Mouse (Mus musculus) hindbrain, embryonic 12.5 days (tissue): ENCODE results near the gene Tbc1d13. TPM values are rescaled to one million over a fixed set of nuclear protein-coding genes. Genes with fewer than 3 reads are reported as not detected.
"Not testable (repeated sequence)": the region's sequence is repeated elsewhere in the genome, so short reads cannot be mapped to it uniquely, and the experiment has no call there.

Source experiments
- ATAC-seq: fragments of 200-750 bp; cut with Nextera tagmentation; 2 replicates; pipeline ENCODE4 v1.8.0; 2017; ENCODE audit warnings: moderate TSS enrichment; ENCODE audit not compliant: low FRiP score
- H3K27ac ChIP-seq: fragments of 300-500 bp; sonication (generic); 2 replicates; pipeline ENCODE4 v1.5.1; 2016; ENCODE audit warnings: mild to moderate bottlenecking
- H3K27me3 ChIP-seq: fragments of 300-500 bp; sonication (generic); 2 replicates; pipeline ENCODE4 v1.6.1; 2016; ENCODE audit warnings: mild to moderate bottlenecking
- H3K36me3 ChIP-seq: fragments of 300-500 bp; sonication (generic); 2 replicates; pipeline ENCODE4 v1.6.1; 2016; ENCODE audit warnings: mild to moderate bottlenecking
- H3K4me1 ChIP-seq: fragments of 300-500 bp; sonication (generic); 2 replicates; pipeline ENCODE4 v1.6.1; 2016
- H3K4me2 ChIP-seq: fragments of 300-500 bp; sonication (generic); replicated peaks from 2 replicates; pipeline ENCODE4 v1.6.1; 2016; ENCODE audit warnings: mild to moderate bottlenecking
- H3K4me3 ChIP-seq: fragments of 300-500 bp; sonication (generic); 2 replicates; pipeline ENCODE4 v1.5.1; 2016; ENCODE audit warnings: mild to moderate bottlenecking
- H3K9ac ChIP-seq: fragments of 300-500 bp; sonication (generic); 2 replicates; pipeline ENCODE4 v1.6.1; 2016; ENCODE audit warnings: mild to moderate bottlenecking, moderate library complexity
- H3K9me3 ChIP-seq: fragments of 300-500 bp; sonication (generic); replicated peaks from 2 replicates; pipeline ENCODE4 v1.6.1; 2016; ENCODE audit warnings: mild to moderate bottlenecking
- WGBS: fragments of 180-500 bp; shearing (Covaris S2); methylation state at CpG from one replicate; pipeline ENCODE4 v1.1.7; 2016; 5-methylcytosine and 5-hydroxymethylcytosine counted together
- polyA plus RNA-seq: library from polyadenylated mRNA; unstranded; fragments of >200 nt; fragmentation: Nextera tagmentation; extraction: Ambion mirVana; gene quantifications from 2 replicates; pipeline ENCODE4 v1.2.1, GENCODE M21; 2016

Gene Tbc1d13
- polyA plus RNA-seq, 1 experiment from 2014 or later, result 10.3 TPM

- WGBS, result 89% methylated on average over 5 of the region's 5 CpGs
- Histone ChIP-seq H3K36me3 (peaks cover 86% of the 10 kb centered on the region), H3K4me3 (no peak overlapping the region)
These were observed 25.9 kb upstream of the Tbc1d13 start for GRCm38 (mm10) chr2:30107646-30108045.

GRCm38 (mm10) chr2:30108260-30108659 is 25.3 kb upstream of the Tbc1d13 start:
- H3K27me3 ChIP-seq, result no peaks in the 10 kb centered on the region
- no peak for ATAC-seq
- H3K9ac ChIP-seq, result no peak overlapping the region
- no peaks in the 10 kb centered on the region for H3K9me3 ChIP-seq
- no peaks in the 10 kb centered on the region for H3K4me1 ChIP-seq
- peaks cover 86% of the 10 kb centered on the region for H3K36me3 ChIP-seq
- H3K4me2 ChIP-seq, result no peak overlapping the region
- H3K27ac ChIP-seq, result no peak overlapping the region
- 95% methylated on average over 4 of the region's 4 CpGs for WGBS
- H3K4me3 ChIP-seq, result no peak overlapping the region

More at GRCm38 (mm10) chr2:30107646-30108045, 25.9 kb upstream of the Tbc1d13 start:
- ATAC-seq, result no peak
- Histone ChIP-seq H3K27ac (no peak overlapping the region), H3K9me3 (no peaks in the 10 kb centered on the region), H3K27me3 (no peaks in the 10 kb centered on the region), H3K4me2 (no peak overlapping the region), H3K4me1 (no peaks in the 10 kb centered on the region), H3K9ac (0 out of 2 replicates have a peak overlapping the region, but pooled peaks have one; percentile 9)

- Histone ChIP-seq H3K9me3 (no peaks in the 10 kb centered on the region), H3K4me2 (no peak overlapping the region), H3K27ac (no peak overlapping the region), H3K36me3 (peaks cover 68% of the 10 kb centered on the region), H3K9ac (no peak overlapping the region), H3K27me3 (no peaks in the 10 kb centered on the region), H3K4me1 (no peaks in the 10 kb centered on the region), H3K4me3 (no peak overlapping the region)
- WGBS, result 99% methylated on average over 2 of the region's 2 CpGs
- no peak for ATAC-seq
These were observed 22.0 kb upstream of the Tbc1d13 start for GRCm38 (mm10) chr2:30111500-30111899.

DNA sequence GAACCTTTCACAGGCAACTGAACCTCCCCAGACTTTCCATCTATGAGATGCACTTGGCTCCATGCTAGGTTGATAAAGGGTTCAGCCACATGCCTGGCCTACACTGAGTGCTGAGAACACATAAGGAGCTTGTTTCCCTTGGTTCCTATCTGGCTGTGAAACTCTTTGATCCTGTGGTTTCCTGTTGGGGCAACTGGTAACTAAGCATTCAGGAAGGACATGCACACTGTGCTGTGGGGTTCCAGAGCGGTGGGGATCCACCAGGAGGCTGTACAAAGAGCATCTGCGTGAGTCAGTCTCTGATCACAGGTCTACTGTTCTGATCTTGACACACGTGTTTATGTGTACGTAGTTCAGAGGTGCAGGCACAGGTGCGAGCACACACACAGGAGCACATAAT is 21.0 kb upstream of the Tbc1d13 start:
- Histone ChIP-seq H3K4me2 (no peak overlapping the region), H3K27ac (no peak overlapping the region), H3K27me3 (no peaks in the 10 kb centered on the region), H3K4me1 (no peaks in the 10 kb centered on the region), H3K36me3 (peaks cover 59% of the 10 kb centered on the region), H3K4me3 (no peak overlapping the region), H3K9ac (no peak overlapping the region), H3K9me3 (no peaks in the 10 kb centered on the region)
- WGBS, result 93% methylated on average over 5 of the region's 5 CpGs
- no peak for ATAC-seq

- H3K36me3 ChIP-seq, result 0 out of 2 replicates have a peak, but pooled peaks cover 4% of the 10 kb centered on the region
- 0 out of 2 replicates have a peak overlapping the region, but pooled peaks have one; percentile 11 for H3K4me2 ChIP-seq
- no peak overlapping the region for H3K4me3 ChIP-seq
- no peaks in the 10 kb centered on the region for H3K27me3 ChIP-seq
- H3K9ac ChIP-seq, result peak overlapping the region; percentile 27; the same call in 1 of the 2 replicates
- peak overlapping the region; percentile 64 for H3K27ac ChIP-seq
- H3K9me3 ChIP-seq, result no peaks in the 10 kb centered on the region
- 14% methylated on average over 6 of the region's 6 CpGs for WGBS
- peaks cover 37% of the 10 kb centered on the region for H3K4me1 ChIP-seq
- ATAC-seq, result 0 out of 2 replicates have a peak, but pooled peaks have one; percentile 61
These were observed 13.9 kb upstream of the Tbc1d13 start for GRCm38 (mm10) chr2:30119641-30120051.

GRCm38 (mm10) chr2:30120269-30120668 is 13.3 kb upstream of the Tbc1d13 start:
- H3K9me3 ChIP-seq, result no peaks in the 10 kb centered on the region
- no peak overlapping the region for H3K4me2 ChIP-seq
- no peak overlapping the region; the same call in 1 of the 2 replicates for H3K9ac ChIP-seq
- H3K27ac ChIP-seq, result peak overlapping the region; percentile 64; the same call in 1 of the 2 replicates
- no peaks in the 10 kb centered on the region for H3K36me3 ChIP-seq
- no peak overlapping the region for H3K4me3 ChIP-seq
- H3K27me3 ChIP-seq, result no peaks in the 10 kb centered on the region
- H3K4me1 ChIP-seq, result peaks cover 42% of the 10 kb centered on the region
- ATAC-seq, result no peak
- WGBS, result 76% methylated on average over 4 of the region's 4 CpGs

DNA sequence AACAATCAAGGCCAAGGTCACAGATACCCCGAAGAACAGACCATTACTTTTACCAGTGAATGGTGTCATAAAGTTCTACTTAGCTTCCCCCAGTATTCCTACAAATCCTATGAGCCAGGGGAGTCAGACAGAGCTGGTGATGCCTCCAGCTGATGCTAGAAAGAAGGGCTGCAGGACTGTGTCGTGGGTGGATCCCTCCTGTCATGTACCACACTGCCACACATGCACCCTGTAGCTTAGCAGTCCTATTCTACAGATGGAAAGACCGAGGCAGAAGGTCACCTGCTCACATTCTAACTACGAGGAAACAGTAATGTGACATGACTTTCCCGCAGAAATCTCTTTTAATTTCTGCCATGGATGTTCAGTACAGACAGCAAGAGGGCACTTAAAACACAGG is 10.8 kb upstream of the Tbc1d13 start:
- Histone ChIP-seq H3K4me3 (no peak overlapping the region), H3K36me3 (no peaks in the 10 kb centered on the region), H3K4me2 (peak overlapping the region; percentile 93; the same call in 1 of the 2 replicates), H3K9me3 (no peaks in the 10 kb centered on the region), H3K27me3 (no peaks in the 10 kb centered on the region), H3K9ac (no peak overlapping the region), H3K27ac (no peak overlapping the region), H3K4me1 (peaks cover 42% of the 10 kb centered on the region)
- WGBS, result 91% methylated on average over 5 of the region's 5 CpGs
- ATAC-seq, result no peak

GRCm38 (mm10) chr2:30123729-30124471 is 9.6 kb upstream of the Tbc1d13 start:
- Histone ChIP-seq H3K27me3 (no peaks in the 10 kb centered on the region), H3K4me1 (peaks cover 41% of the 10 kb centered on the region), H3K9me3 (no peaks in the 10 kb centered on the region), H3K36me3 (no peaks in the 10 kb centered on the region), H3K9ac (peak overlapping the region; percentile 92), H3K4me3 (peak overlapping the region; percentile 86), H3K4me2 (peak overlapping the region; percentile 93), H3K27ac (peak overlapping the region; percentile 84)
- 1% methylated on average over 42 of the region's 44 CpGs for WGBS
- peak; percentile 77 for ATAC-seq

DNA sequence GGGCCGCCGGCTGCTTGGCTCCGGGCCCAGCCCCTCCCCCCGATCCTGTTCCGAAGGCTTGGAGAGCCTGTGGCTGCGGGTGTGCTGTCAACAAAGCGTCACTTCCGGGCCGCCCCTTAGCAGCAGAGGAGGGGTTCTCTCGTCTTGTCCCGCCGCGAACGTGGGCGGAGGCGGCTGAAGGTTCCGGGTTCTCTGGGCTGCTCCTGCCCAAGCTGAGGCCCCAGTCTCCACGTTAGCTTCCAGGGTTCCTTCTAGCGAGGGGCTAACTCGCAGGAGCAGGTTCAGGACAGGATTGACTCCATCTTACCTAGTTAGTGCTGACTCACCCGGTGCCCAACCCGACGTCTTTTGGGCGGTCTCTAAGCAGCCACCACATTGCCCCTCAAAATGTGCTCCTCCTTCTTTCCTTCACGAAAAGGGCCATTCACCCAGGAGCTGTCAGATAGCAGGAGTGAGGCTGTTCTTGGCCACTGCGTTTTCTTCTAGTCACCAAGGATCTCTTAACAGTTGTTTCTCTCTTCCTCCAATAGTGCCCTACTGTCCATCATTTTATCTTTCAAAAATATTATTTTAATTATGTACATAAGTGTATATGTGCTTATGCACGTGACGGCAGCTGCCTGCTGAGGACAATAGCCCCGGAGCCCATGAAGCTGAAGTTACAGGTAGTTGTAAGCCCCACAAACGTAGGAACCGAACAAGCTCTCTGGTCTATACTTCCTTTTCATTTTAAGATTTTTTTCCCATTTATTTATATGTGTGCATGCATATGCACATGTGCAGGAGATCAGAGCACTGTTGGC is 8.9 kb upstream of the Tbc1d13 start, which contains the start of gene Zer1:
TSS of gene Zer1 (minus strand) at position 114 of the 803 bp plus-strand sequence.
- peak within 1 kb of the TSS; percentile 92 for H3K9ac ChIP-seq
- H3K4me2 ChIP-seq, result peak within 1 kb of the TSS; percentile 93

GRCm38 (mm10) chr2:30128789-30129188 is 4.8 kb upstream of the Tbc1d13 start:
- Histone ChIP-seq H3K4me2 (no peak overlapping the region), H3K27ac (no peak overlapping the region), H3K4me3 (no peak overlapping the region), H3K27me3 (no peaks in the 10 kb centered on the region), H3K4me1 (peaks cover 15% of the 10 kb centered on the region), H3K9me3 (no peaks in the 10 kb centered on the region), H3K36me3 (no peaks in the 10 kb centered on the region), H3K9ac (no peak overlapping the region)
- no peak for ATAC-seq
- WGBS, result 25% methylated on average over 2 of the region's 2 CpGs

More for the DNA sequence above, 8.9 kb upstream of the Tbc1d13 start, which contains the start of gene Zer1:
- Histone ChIP-seq H3K36me3 (no peaks in the 10 kb centered on the region), H3K9me3 (no peaks in the 10 kb centered on the region), H3K27ac (peak within 1 kb of the TSS; percentile 84), H3K4me3 (peak within 1 kb of the TSS; percentile 86), H3K4me1 (peaks cover 33% of the 10 kb centered on the region), H3K27me3 (no peaks in the 10 kb centered on the region)
- WGBS, result 12% methylated on average over 26 of the region's 31 CpGs
- peak; percentile 96 for ATAC-seq

DNA sequence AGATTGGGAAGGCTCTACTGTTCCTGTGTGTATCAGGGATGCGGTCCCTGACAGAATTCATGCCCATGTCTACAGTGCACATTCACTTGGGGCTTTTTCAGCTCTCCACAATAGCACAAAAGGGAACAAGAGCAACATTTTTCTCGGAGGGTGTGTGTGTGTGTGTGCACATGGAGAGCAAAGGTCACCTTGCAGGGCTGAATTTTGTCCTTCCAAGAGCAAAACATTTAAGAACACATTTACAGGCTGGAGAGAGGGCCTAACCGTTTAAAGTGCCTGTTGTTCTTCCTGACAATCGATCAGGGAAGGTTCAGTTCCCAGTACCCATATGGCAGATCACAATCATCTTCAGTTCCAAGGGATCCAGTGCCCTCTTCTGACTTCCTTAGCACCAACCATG is 3.4 kb upstream of the Tbc1d13 start:
- H3K4me2 ChIP-seq, result no peak overlapping the region
- no peak overlapping the region for H3K4me3 ChIP-seq
- H3K4me1 ChIP-seq, result peaks cover 19% of the 10 kb centered on the region
- H3K36me3 ChIP-seq, result no peaks in the 10 kb centered on the region
- H3K27ac ChIP-seq, result no peak overlapping the region
- H3K9me3 ChIP-seq, result no peaks in the 10 kb centered on the region
- H3K9ac ChIP-seq, result no peak overlapping the region
- ATAC-seq, result no peak
- H3K27me3 ChIP-seq, result no peaks in the 10 kb centered on the region
- WGBS, result 84% methylated on average over 4 of the region's 4 CpGs

GRCm38 (mm10) chr2:30131240-30131639 is 2.3 kb upstream of the Tbc1d13 start:
- H3K4me1 ChIP-seq, result peaks cover 25% of the 10 kb centered on the region
- ATAC-seq, H3K4me2 ChIP-seq, H3K36me3 ChIP-seq, H3K9ac ChIP-seq, H3K9me3 ChIP-seq, H3K4me3 ChIP-seq, H3K27ac ChIP-seq, H3K27me3 ChIP-seq: not testable (repeated sequence)
- 67% methylated on average over 5 of the region's 5 CpGs for WGBS
